Mouse (Mus musculus): Measurements from ENCODE around the gene Orai2.

GRCm38 (mm10) chr5:136213716-136214115, 43.2 kb upstream of the Orai2 start:
- TF ChIP-seq POLR2A (IDR thresholded peaks at IDR 0.05; ENCODE audit: control insufficient read depth, extremely low read depth, insufficient read depth, low read length, poor library complexity) (no peak), CTCF (IDR thresholded peaks at IDR 0.05; ENCODE audit: borderline replicate concordance, control insufficient read depth, extremely low read depth, insufficient read depth, low read length, poor library complexity) (no peak)

Data from thymus, adult 2 months (tissue).